Mouse (Mus musculus): ENCODE data around the gene Rasl12. TPM values are rescaled to one million over a fixed set of nuclear protein-coding genes. Genes with fewer than 3 reads are reported as not detected.

The Rasl12 gene
- 0.95 to 15.8 TPM (median 4.8 TPM) in 3 replicates for total RNA-seq (2017)

GRCm38 (mm10) chr9:65398279-65398678 is at the start of gene Rasl12:
Rasl12 (plus strand) TSS chr9:65398506.
- peak; percentile 47; the same call in 1 of the 2 replicates for ATAC-seq (replicated peaks; ENCODE audit: insufficient number of reproducible peaks, low FRiP score, low TSS enrichment, poor library complexity, severe bottlenecking)

GRCm38 (mm10) chr9:65353251-65353650 is 45.1 kb upstream of the Rasl12 start:
- ATAC-seq (replicated peaks; ENCODE audit: insufficient number of reproducible peaks, low FRiP score, low TSS enrichment, poor library complexity, severe bottlenecking): no peak

GRCm38 (mm10) chr9:65356561-65356960 is 41.7 kb upstream of the Rasl12 start:
- ATAC-seq (replicated peaks; ENCODE audit: insufficient number of reproducible peaks, low FRiP score, low TSS enrichment, poor library complexity, severe bottlenecking): no peak

GRCm38 (mm10) chr9:65356971-65357370 is 41.3 kb upstream of the Rasl12 start:
- no peak for ATAC-seq (replicated peaks; ENCODE audit: insufficient number of reproducible peaks, low FRiP score, low TSS enrichment, poor library complexity, severe bottlenecking)

- no peak for ATAC-seq (replicated peaks; ENCODE audit: insufficient number of reproducible peaks, low FRiP score, low TSS enrichment, poor library complexity, severe bottlenecking)
Measured at GRCm38 (mm10) chr9:65358956-65359480, 39.3 kb upstream of the Rasl12 start.

- no peak for ATAC-seq (replicated peaks; ENCODE audit: insufficient number of reproducible peaks, low FRiP score, low TSS enrichment, poor library complexity, severe bottlenecking)
Measured at GRCm38 (mm10) chr9:65360641-65361448, 37.5 kb upstream of the Rasl12 start, which contains the start of gene Ubap1l. Ubap1l (plus strand) TSS chr9:65361041.

GRCm38 (mm10) chr9:65363684-65364083 is 34.6 kb upstream of the Rasl12 start:
- ATAC-seq (replicated peaks; ENCODE audit: insufficient number of reproducible peaks, low FRiP score, low TSS enrichment, poor library complexity, severe bottlenecking): no peak

GRCm38 (mm10) chr9:65365721-65366120 is 32.6 kb upstream of the Rasl12 start:
- no peak for ATAC-seq (replicated peaks; ENCODE audit: insufficient number of reproducible peaks, low FRiP score, low TSS enrichment, poor library complexity, severe bottlenecking)

GRCm38 (mm10) chr9:65371756-65372155 is 26.6 kb upstream of the Rasl12 start:
- ATAC-seq (replicated peaks; ENCODE audit: insufficient number of reproducible peaks, low FRiP score, low TSS enrichment, poor library complexity, severe bottlenecking): no peak

GRCm38 (mm10) chr9:65372449-65372848 is 25.9 kb upstream of the Rasl12 start:
- ATAC-seq (replicated peaks; ENCODE audit: insufficient number of reproducible peaks, low FRiP score, low TSS enrichment, poor library complexity, severe bottlenecking): no peak

- ATAC-seq (replicated peaks; ENCODE audit: insufficient number of reproducible peaks, low FRiP score, low TSS enrichment, poor library complexity, severe bottlenecking): no peak
Measured at GRCm38 (mm10) chr9:65374468-65375162, 23.7 kb upstream of the Rasl12 start.

- ATAC-seq (replicated peaks; ENCODE audit: insufficient number of reproducible peaks, low FRiP score, low TSS enrichment, poor library complexity, severe bottlenecking): no peak
Measured at GRCm38 (mm10) chr9:65375163-65375934, 23.0 kb upstream of the Rasl12 start.

- ATAC-seq (replicated peaks; ENCODE audit: insufficient number of reproducible peaks, low FRiP score, low TSS enrichment, poor library complexity, severe bottlenecking): no peak; the same call in 1 of the 2 replicates
Measured at GRCm38 (mm10) chr9:65381017-65381590, 17.2 kb upstream of the Rasl12 start.

GRCm38 (mm10) chr9:65382031-65382750 is 16.1 kb upstream of the Rasl12 start:
- no peak for ATAC-seq (replicated peaks; ENCODE audit: insufficient number of reproducible peaks, low FRiP score, low TSS enrichment, poor library complexity, severe bottlenecking)

- ATAC-seq (replicated peaks; ENCODE audit: insufficient number of reproducible peaks, low FRiP score, low TSS enrichment, poor library complexity, severe bottlenecking): no peak
Measured at GRCm38 (mm10) chr9:65382751-65383097, 15.6 kb upstream of the Rasl12 start.

GRCm38 (mm10) chr9:65384276-65384675 is 14.0 kb upstream of the Rasl12 start:
- ATAC-seq (replicated peaks; ENCODE audit: insufficient number of reproducible peaks, low FRiP score, low TSS enrichment, poor library complexity, severe bottlenecking): no peak

- ATAC-seq (replicated peaks; ENCODE audit: insufficient number of reproducible peaks, low FRiP score, low TSS enrichment, poor library complexity, severe bottlenecking): no peak
Measured at GRCm38 (mm10) chr9:65386373-65387140, 11.7 kb upstream of the Rasl12 start.
